Mouse (Mus musculus) heart, postnatal 0 days (tissue): Measurements from ENCODE around the gene Htatip2. TPM values are rescaled to one million over a fixed set of nuclear protein-coding genes. Genes with fewer than 3 reads are reported as not detected.

ENCODE experiments used
- ATAC-seq: fragments of 200-750 bp; cut with Nextera tagmentation; 2 replicates; pipeline ENCODE4 v1.8.0; 2017; ENCODE audit warnings: low read depth, moderate number of reproducible peaks, moderate library complexity; ENCODE audit not compliant: insufficient read depth
- DNase-seq: peaks from one replicate; pipeline ENCODE4 v3.0.0-alpha.2; 2016; ENCODE audit warnings: low spot score
- H3K27ac ChIP-seq: fragments of 300-500 bp; sonication (generic); 2 replicates; pipeline ENCODE4 v1.5.1; 2014; ENCODE audit warnings: low read depth, mild to moderate bottlenecking
- H3K27me3 ChIP-seq: fragments of 300-500 bp; sonication (generic); 2 replicates; pipeline ENCODE4 v1.6.1; 2014; ENCODE audit warnings: low read length, mixed read lengths; ENCODE audit not compliant: control insufficient read depth, insufficient read depth
- H3K36me3 ChIP-seq: fragments of 300-500 bp; sonication (generic); replicated peaks from 2 replicates; pipeline ENCODE4 v1.6.1; 2014; ENCODE audit warnings: low read length, mixed read lengths; ENCODE audit not compliant: control insufficient read depth, insufficient read depth
- H3K4me1 ChIP-seq: fragments of 300-500 bp; sonication (generic); 2 replicates; pipeline ENCODE4 v1.6.1; 2014; ENCODE audit warnings: antibody characterized with exemption; ENCODE audit not compliant: control insufficient read depth, insufficient read depth
- H3K4me2 ChIP-seq: fragments of 300-500 bp; sonication (generic); 2 replicates; pipeline ENCODE4 v1.6.1; 2014; ENCODE audit warnings: low read depth, mild to moderate bottlenecking, low read length, moderate library complexity
- H3K4me3 ChIP-seq: fragments of 300-500 bp; sonication (generic); 2 replicates; pipeline ENCODE4 v1.5.1; 2014; ENCODE audit warnings: low read depth, low read length
- H3K9ac ChIP-seq: fragments of 300-500 bp; sonication (generic); replicated peaks from 2 replicates; pipeline ENCODE4 v1.6.1; 2014; ENCODE audit warnings: low read depth, low read length, mixed read lengths
- H3K9me3 ChIP-seq: fragments of 300-500 bp; sonication (generic); replicated peaks from 2 replicates; pipeline ENCODE4 v1.6.1; 2016; ENCODE audit warnings: low read length; ENCODE audit not compliant: control insufficient read depth
- CTCF ChIP-seq: IDR thresholded peaks from 2 replicates; pipeline ENCODE4 v1.5.1; 2016; ENCODE audit warnings: antibody characterized with exemption, control low read depth, low read depth
- EP300 ChIP-seq: IDR thresholded peaks from 2 replicates; pipeline ENCODE4 v1.6.1; 2016; ENCODE audit warnings: antibody characterized with exemption, low read depth
- WGBS: fragments of 180-500 bp; shearing (Covaris S2); extraction: QIAGEN DNeasy Blood & Tissue Kit; methylation state at CpG from one replicate; pipeline ENCODE4 v1.1.7; 2014; 5-methylcytosine and 5-hydroxymethylcytosine counted together
- polyA plus RNA-seq: library from polyadenylated mRNA; unstranded; fragments of >200 nt; fragmentation: Nextera tagmentation; extraction: Ambion mirVana; gene quantifications from 2 replicates; pipeline ENCODE4 v1.2.1, GENCODE M21; 2015
- total RNA-seq: library from RNA; depleted of rRNA; stranded (reverse); fragments of >200 nt; gene quantifications from 2 replicates; pipeline ENCODE4 v1.2.3, GENCODE M21; 2014; ENCODE audit warnings: low replicate concordance; rRNA removed

Gene Htatip2
- total and polyA plus RNA-seq, 2 experiments from 2014 or later = 3.4 to 16.5 TPM

- H3K27me3 ChIP-seq = no peaks in the 10 kb centered on the region
- no peak overlapping the region for H3K4me2 ChIP-seq
- DNase-seq (no peak), ATAC-seq (no peak)
- peaks cover 5% of the 10 kb centered on the region; the same call in 1 of the 2 replicates for H3K4me1 ChIP-seq
- H3K4me3 ChIP-seq = no peak overlapping the region
- H3K9ac ChIP-seq = no peak overlapping the region
- TF ChIP-seq EP300 (no peak), CTCF (no peak)
- H3K27ac ChIP-seq = no peak overlapping the region
- H3K36me3 ChIP-seq = peaks cover 15% of the 10 kb centered on the region
- WGBS = 83% methylated on average over 4 of the region's 4 CpGs
- H3K9me3 ChIP-seq = no peaks in the 10 kb centered on the region
Measured at GRCm38 (mm10) chr7:49819393-49819792, 60.5 kb downstream of the Htatip2 start.

- ATAC-seq = no peak
- H3K4me1 ChIP-seq = peaks cover 5% of the 10 kb centered on the region; the same call in 1 of the 2 replicates
- WGBS = 70% methylated on average over 1 of the region's 1 CpGs
Measured at GRCm38 (mm10) chr7:49821370-49821769, 62.5 kb downstream of the Htatip2 start.

GRCm38 (mm10) chr7:49822028-49822427, 63.1 kb downstream of the Htatip2 start:
- H3K27ac ChIP-seq = no peak overlapping the region
- no peaks in the 10 kb centered on the region for H3K27me3 ChIP-seq
- ATAC-seq (no peak), DNase-seq (no peak)
- no peaks in the 10 kb centered on the region for H3K9me3 ChIP-seq
- no peak overlapping the region for H3K4me2 ChIP-seq
- H3K9ac ChIP-seq = no peak overlapping the region
- TF ChIP-seq EP300 (no peak), CTCF (no peak)
- H3K4me1 ChIP-seq = peaks cover 5% of the 10 kb centered on the region; the same call in 1 of the 2 replicates
- peaks cover 25% of the 10 kb centered on the region for H3K36me3 ChIP-seq
- H3K4me3 ChIP-seq = no peak overlapping the region
- WGBS = 35% methylated on average over 2 of the region's 2 CpGs

More at GRCm38 (mm10) chr7:49821370-49821769, 62.5 kb downstream of the Htatip2 start:
- TF ChIP-seq CTCF = no peak
- no peak for TF ChIP-seq EP300
- Histone ChIP-seq H3K9ac (no peak overlapping the region), H3K27ac (no peak overlapping the region), H3K4me2 (no peak overlapping the region), H3K36me3 (peaks cover 18% of the 10 kb centered on the region), H3K9me3 (no peaks in the 10 kb centered on the region), H3K27me3 (no peaks in the 10 kb centered on the region), H3K4me3 (no peak overlapping the region)
- DNase-seq = no peak

Other genes starting within 250 kb of the Htatip2 start
- not detected in 2 replicates for gene Dbx1, start 122.3 kb upstream of the Htatip2 start, total RNA-seq
- gene Dbx1, start 122.3 kb upstream of the Htatip2 start, polyA plus RNA-seq = not detected in 2 replicates
- gene Prmt3, start 19.2 kb downstream of the Htatip2 start, total RNA-seq = 34.7 and 45.5 TPM in 2 replicates
- gene Prmt3, start 19.2 kb downstream of the Htatip2 start, polyA plus RNA-seq = 27.1 and 28.4 TPM in 2 replicates
- gene Slc6a5, start 151.0 kb downstream of the Htatip2 start, total RNA-seq = not detected in 2 replicates
- gene Slc6a5, start 151.0 kb downstream of the Htatip2 start, polyA plus RNA-seq = not detected in 2 replicates
- 2.6 TPM in 1 of 2 replicates, not detected in the other for gene Nell1, start 215.7 kb downstream of the Htatip2 start, total RNA-seq
- 0.05 TPM in 2 replicates for gene Nell1, start 215.7 kb downstream of the Htatip2 start, polyA plus RNA-seq